Mouse (Mus musculus): ENCODE measurements around the gene Rbsn. TPM values are rescaled to one million over a fixed set of nuclear protein-coding genes. Genes with fewer than 3 reads are reported as not detected.

Rbsn gene
- total and polyA plus RNA-seq, 3 experiments, result 6.4 to 15.7 (median 11.6) TPM

GRCm38 (mm10) chr6:92158801-92159200 lies 55.9 kb downstream of the Rbsn start:
- 90% methylated on average over 3 of the region's 3 CpGs for WGBS
- H3K4me3 ChIP-seq, result no peak overlapping the region
- H3K27me3 ChIP-seq (ENCODE audit: control insufficient read depth, insufficient read depth, low read length), result no peaks in the 10 kb centered on the region
- TF ChIP-seq POLR2A (IDR thresholded peaks at IDR 0.05; ENCODE audit: insufficient read depth, low read depth, low read length) (no peak), CTCF (IDR thresholded peaks at IDR 0.05) (no peak), EP300 (IDR thresholded peaks at IDR 0.05; ENCODE audit: insufficient read depth, low read depth, low read length) (no peak)
- H3K27ac ChIP-seq, result peak overlapping the region; percentile 61
- H3K4me1 ChIP-seq (ENCODE audit: control insufficient read depth, insufficient read depth, low read length), result no peaks in the 10 kb centered on the region
- H3K36me3 ChIP-seq (ENCODE audit: control insufficient read depth, insufficient read depth, low read length), result peaks cover 21% of the 10 kb centered on the region
- intact Hi-C loops (cut with DNase I), result no loop called here
- no peak for DNase-seq
- no peaks in the 10 kb centered on the region for H3K79me2 ChIP-seq (replicated peaks; ENCODE audit: control insufficient read depth, insufficient read depth, low read length)
- H3K9ac ChIP-seq (ENCODE audit: low read depth, low read length), result no peak overlapping the region

DNA sequence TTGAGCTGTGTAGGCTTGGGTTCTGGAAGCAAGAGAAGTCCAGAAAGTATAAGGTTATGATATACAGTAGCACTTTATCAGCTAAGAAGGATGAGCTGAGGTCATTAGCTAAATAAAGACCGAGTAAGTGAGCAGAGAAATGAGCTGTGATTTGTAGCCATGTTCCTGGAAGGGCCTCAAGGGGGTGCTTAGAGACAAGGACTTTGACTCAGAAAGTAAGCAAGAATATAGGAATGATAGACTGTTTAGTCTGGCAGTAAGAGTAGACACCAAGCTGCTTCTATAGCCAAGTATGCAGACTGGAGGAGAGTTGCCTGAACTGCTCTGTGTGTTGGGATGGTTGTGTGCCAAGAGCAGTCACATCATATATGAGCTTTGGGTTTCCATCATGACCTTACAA lies 61.0 kb downstream of the Rbsn start:
- Histone ChIP-seq H3K9ac (ENCODE audit: low read depth, low read length) (no peak overlapping the region), H3K79me2 (replicated peaks; ENCODE audit: control insufficient read depth, insufficient read depth, low read length) (no peaks in the 10 kb centered on the region), H3K27ac (no peak overlapping the region), H3K36me3 (ENCODE audit: control insufficient read depth, insufficient read depth, low read length) (peaks cover 25% of the 10 kb centered on the region), H3K4me1 (ENCODE audit: control insufficient read depth, insufficient read depth, low read length) (no peaks in the 10 kb centered on the region; the same call in 1 of the 2 replicates), H3K4me3 (no peak overlapping the region), H3K27me3 (ENCODE audit: control insufficient read depth, insufficient read depth, low read length) (no peaks in the 10 kb centered on the region)
- TF ChIP-seq CTCF (IDR thresholded peaks at IDR 0.05) (peak; percentile 40), POLR2A (IDR thresholded peaks at IDR 0.05; ENCODE audit: insufficient read depth, low read depth, low read length) (no peak), EP300 (IDR thresholded peaks at IDR 0.05; ENCODE audit: insufficient read depth, low read depth, low read length) (no peak)
- no peak for DNase-seq
- 20% methylated on average over 1 of the region's 1 CpGs for WGBS
- intact Hi-C loops (cut with DNase I), result loop anchor here (5.0 kb wide), 1 partner anchor 56 kb away; no protein-coding TSS in a partner anchor

DNA sequence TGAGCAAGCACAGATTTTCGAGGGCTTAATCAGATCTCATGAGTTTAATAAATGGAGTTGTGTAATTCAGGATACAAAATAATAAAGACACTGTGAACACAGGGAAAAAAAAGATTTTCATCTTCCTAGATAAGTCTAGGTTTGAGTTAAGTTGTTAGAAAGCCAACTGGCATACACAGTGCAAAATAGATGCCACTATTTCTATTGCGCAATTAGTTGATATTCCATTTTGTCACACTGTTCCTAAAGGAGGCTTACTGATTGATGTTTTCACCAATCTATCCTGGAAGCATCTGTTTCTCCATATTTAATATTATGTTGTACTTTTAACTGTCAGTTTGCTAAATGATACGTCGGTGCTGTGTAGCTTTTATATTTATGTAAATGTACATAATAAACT lies 68.8 kb downstream of the Rbsn start:
- over 99% methylated on average over 4 of the region's 4 CpGs for WGBS
- intact Hi-C loops (cut with DNase I), result no loop called here

More for the DNA sequence above, 68.8 kb downstream of the Rbsn start:
- Histone ChIP-seq H3K79me2 (replicated peaks; ENCODE audit: control insufficient read depth, insufficient read depth, low read length) (0 out of 2 replicates have a peak, but pooled peaks cover 1% of the 10 kb centered on the region), H3K27me3 (ENCODE audit: control insufficient read depth, insufficient read depth, low read length) (no peaks in the 10 kb centered on the region), H3K9ac (ENCODE audit: low read depth, low read length) (no peak overlapping the region), H3K4me1 (ENCODE audit: control insufficient read depth, insufficient read depth, low read length) (no peaks in the 10 kb centered on the region), H3K27ac (no peak overlapping the region), H3K4me3 (no peak overlapping the region), H3K36me3 (ENCODE audit: control insufficient read depth, insufficient read depth, low read length) (no peaks in the 10 kb centered on the region; the same call in 1 of the 2 replicates)
- DNase-seq, result no peak
- TF ChIP-seq EP300 (IDR thresholded peaks at IDR 0.05; ENCODE audit: insufficient read depth, low read depth, low read length), result no peak
- TF ChIP-seq CTCF (IDR thresholded peaks at IDR 0.05), result no peak
- TF ChIP-seq POLR2A (IDR thresholded peaks at IDR 0.05; ENCODE audit: insufficient read depth, low read depth, low read length), result no peak

Other genes with a start within 250 kb of the Rbsn start
- gene Fgd5, start 236.0 kb downstream of the Rbsn start, total RNA-seq (2021), result 10 to 100 TPM; 21.0 to 21.8 TPM
- gene Fgd5, start 236.0 kb downstream of the Rbsn start, polyA plus RNA-seq (2012; rRNA removed), result 12.7 and 18.4 TPM in 2 replicates
- gene Nr2c2, start 123.5 kb downstream of the Rbsn start, total RNA-seq (2021), result 10 to 100 TPM; 21.6 to 26.8 TPM
- gene Nr2c2, start 123.5 kb downstream of the Rbsn start, polyA plus RNA-seq (2012; rRNA removed), result 8.5 and 14.8 TPM in 2 replicates
- gene Mrps25, start 30.9 kb downstream of the Rbsn start, total RNA-seq (2021), result 10 to 100 TPM; 70.5 to 76.5 TPM
- gene Mrps25, start 30.9 kb downstream of the Rbsn start, polyA plus RNA-seq (2012; rRNA removed), result 21.2 and 35.9 TPM in 2 replicates
- gene Trh, start 29.7 kb upstream of the Rbsn start, total RNA-seq (2021), result not detected
- gene Trh, start 29.7 kb upstream of the Rbsn start, polyA plus RNA-seq (2012; rRNA removed), result not detected in 2 replicates